Mouse (Mus musculus) CH12.LX (cell line): ENCODE results near the gene Cd200r1.

ENCODE experiments used
- EP300 ChIP-seq: IDR thresholded peaks from 2 replicates; pipeline ENCODE4 v1.6.1; 2011; ENCODE audit warnings: low read length, improper control_type of control experiment
- IRF4 ChIP-seq: IDR thresholded peaks from 2 replicates; pipeline ENCODE4 v1.6.1; 2014; ENCODE audit warnings: low read depth, mild to moderate bottlenecking, inconsistent platforms, low read length, improper control_type of control experiment
- PAX5 ChIP-seq: IDR thresholded peaks from 2 replicates; pipeline ENCODE4 v1.6.1; 2012; ENCODE audit warnings: low read length, inconsistent platforms, mixed read lengths

DNA sequence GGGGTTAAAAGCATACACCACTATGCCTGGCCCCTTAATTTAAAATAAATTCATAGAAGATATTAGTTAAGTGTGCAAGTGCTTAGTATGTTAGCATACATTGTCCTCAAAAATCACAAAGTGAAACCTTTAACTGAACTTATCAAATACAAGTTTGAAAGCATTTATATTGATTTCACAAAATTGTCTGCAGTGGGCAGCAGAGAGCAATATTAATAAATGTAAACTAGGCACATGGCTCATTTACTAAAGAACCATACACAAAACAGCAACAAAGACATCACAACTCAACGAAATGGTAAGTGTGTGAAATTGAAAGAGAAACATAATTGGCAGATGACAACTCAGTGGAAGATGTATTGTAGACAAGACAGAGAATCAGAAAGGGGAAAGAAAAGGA is 3.7 kb upstream of the Cd200r1 start:
- TF ChIP-seq EP300, result no peak
- no peak for TF ChIP-seq PAX5
- TF ChIP-seq IRF4, result no peak
